Mouse (Mus musculus): ENCODE results near the gene Rnf19b.

The Rnf19b gene

GRCm38 (mm10) chr4:129034706-129035660 lies 23.1 kb upstream of the Rnf19b start:
- DNase-seq (ENCODE audit: low read depth), result peak; percentile 97

DNA sequence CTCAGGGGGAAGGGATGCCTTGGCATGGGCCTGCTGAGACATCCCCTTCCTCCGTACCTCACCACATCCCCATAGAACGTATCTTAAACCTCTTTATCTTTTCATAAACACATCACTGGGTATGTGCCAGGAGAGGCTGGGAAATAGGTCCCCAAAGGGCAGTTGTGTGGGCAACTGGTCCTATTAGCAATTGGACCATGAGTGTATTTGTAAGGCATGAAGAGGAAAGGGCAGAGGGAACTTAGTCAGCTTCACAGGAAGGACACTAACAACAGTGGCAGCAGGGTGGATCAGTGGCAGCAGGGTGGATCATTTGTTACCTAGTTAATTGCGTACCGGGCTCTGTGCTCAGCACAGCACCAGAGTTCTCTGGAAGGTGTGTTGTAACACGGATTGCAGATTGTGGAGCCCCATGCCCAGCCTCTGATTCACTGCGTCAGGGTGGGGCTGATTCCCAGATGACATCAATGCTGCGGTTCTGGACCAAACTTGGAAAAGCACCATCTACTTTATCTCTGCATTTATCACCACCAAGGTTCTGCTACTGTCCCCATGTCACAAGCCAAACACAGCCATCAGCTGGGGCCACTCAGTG lies 22.1 kb upstream of the Rnf19b start:
- peak; percentile 57 for DNase-seq (ENCODE audit: low read depth)

DNA sequence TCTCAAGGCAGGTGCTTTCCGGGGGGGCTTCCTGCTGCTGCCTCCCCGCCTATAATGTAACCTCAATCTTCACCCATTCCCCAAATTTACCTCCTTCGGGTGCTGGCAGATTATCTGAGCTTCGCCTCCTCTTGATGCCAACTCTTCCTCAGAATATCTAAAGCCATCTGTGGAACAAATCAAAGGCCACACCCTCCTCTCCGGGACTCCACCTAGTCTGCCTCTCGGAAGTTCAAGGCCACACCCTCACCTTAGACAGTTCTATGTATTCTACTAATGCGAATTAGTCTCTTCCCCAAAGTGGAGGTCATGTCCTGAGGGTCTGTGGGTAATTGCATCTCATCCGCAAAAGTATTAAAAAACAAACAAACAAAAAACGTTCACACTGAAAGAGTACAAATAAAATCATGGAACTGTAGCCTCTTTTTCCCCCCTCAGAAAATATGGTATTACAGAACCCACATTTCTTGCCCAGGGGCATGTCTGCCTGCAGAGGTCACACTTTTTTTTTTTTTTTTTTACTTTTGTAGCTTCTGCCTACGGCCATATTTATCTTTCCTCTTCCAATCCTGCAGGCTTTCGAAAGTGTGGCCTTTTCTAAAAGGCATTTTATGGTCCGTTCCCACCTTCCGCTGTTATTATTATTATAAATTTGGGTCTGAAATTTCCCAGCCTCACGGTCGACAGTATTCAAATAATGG lies 10.2 kb upstream of the Rnf19b start:
- no peak for DNase-seq (ENCODE audit: low read depth)

DNA sequence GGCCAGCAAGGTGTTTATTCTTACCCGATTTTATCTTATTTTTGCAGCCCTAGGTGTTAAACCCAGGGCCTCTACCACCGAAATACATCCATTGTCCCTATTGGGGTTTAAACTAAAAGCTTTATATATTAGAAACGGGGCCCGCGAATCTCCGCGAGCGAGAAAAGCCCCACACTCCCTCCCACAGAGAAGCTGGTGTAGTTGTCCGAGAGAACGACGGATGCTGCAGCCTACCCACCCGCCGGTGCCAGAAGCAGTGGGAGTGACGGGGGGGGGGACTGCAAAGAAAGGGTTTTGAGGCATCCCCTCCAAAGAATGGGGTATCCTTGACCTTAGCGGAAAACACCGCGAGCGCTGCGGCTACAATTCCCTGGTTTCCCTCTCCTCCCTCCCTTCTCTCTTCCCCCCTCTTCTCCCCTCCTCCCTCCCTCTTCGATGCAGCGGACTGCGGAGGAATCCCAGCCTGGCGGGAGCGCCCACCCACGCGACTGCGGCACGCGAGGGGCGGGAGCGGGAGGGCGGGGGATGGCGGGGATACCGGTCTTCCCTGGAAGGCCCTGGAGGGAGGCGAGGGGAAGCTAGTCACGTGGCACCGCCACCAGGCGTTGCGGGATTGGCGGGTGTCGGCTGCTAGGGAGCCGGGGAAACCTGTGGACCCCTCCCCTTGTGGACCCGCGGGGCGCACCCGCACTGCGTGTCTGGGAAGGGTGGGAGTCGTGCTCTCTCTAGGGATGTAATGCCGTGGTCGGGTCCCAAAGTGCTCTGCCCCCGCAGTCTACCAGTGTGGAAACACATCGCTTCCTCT lies 9.4 kb upstream of the Rnf19b start:
- DNase-seq (ENCODE audit: low read depth), result no peak

DNA sequence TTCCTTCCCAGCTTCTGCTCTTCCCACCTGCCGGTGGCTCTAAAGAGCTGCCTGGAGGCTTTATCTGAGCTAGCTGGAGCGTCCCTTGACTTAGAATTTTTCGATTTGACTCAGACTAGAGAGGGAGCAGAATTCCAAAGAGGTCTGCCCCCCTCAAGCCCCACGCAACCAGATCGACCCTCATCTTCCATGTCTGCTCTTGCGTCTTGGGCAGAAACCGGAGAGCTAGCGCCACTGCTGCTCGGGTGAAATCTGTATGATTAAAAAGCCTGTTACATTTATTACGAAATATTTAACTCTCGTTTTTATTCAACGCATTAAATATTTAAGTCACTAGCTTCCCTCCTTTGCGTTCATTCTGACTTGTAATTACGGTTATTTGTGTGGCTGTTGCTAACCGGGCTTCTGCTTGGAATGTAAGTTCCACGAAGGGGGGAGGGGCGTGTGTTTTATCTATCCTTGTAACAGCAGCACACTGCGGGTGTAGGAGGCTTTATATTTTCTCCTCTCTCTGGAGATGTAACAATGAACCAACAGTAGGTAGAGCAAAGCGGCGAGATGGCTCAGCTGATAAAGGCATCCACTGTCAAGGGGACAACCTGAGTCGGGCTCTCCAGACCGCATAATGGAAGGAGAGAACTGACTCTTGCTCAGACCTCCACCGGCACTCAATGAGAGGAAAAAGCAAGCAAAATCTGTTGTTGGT lies 8.6 kb upstream of the Rnf19b start:
- DNase-seq (ENCODE audit: low read depth), result no peak

GRCm38 (mm10) chr4:129050365-129050764 lies 7.7 kb upstream of the Rnf19b start:
- no peak for DNase-seq (ENCODE audit: low read depth)

- no peak for DNase-seq (ENCODE audit: low read depth)
Observed at GRCm38 (mm10) chr4:129050901-129051417, 7.1 kb upstream of the Rnf19b start.

DNA sequence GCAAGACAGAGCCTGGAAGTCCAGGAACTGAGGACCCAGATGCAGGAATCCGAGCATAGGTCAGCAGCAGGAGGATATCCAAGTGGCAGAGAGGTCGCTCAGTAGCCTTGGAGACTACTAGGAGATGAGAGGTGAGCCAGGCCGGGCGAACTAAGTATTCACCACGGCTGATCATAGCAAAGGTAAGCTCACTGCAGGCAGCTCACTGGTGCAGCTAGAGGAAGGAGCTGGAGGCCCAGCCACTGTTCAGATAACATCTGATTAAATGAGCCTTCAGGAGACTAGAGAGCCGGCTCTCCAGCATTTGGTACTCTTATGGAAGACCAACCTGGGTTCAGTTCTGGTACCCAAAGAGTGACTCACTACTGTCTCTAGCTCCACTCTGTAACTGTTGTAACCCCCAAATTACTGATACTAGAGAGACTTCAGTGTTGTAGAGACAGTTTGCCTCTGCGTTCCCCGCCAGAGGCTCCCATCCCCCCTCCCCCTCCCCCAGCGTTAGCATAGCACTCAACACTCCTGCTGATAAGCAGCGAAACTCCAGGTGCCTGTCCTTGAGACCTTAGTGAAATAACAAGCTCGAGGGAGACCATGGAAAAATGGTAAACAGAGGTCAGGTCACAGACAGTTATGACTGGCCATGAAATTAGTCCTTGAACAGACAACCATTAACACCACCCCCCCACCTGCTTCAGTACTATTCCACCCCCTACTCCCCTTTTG lies 6.4 kb upstream of the Rnf19b start:
- no peak for DNase-seq (ENCODE audit: low read depth)

DNA sequence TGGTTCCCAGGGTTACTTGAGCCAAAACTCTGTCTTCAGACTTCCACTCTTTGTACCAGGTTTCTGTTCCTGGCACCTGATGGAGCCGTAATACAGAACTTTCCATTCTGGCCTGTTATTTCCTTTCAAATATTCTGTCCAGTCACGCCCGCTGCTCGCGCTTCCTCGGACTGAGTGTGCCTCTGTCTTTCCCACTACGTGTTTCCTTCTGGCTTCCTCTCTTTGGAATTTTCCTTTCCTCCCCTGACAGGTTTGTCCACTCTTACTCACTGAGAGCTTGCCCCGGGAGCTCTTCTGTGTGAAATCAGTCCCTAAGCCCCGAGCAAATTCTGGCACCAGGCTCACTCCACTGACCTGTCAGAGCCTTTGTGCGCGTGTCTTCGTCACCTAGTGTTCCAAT lies 3.3 kb upstream of the Rnf19b start:
- DNase-seq (ENCODE audit: low read depth), result no peak

GRCm38 (mm10) chr4:129055562-129055961 lies 2.5 kb upstream of the Rnf19b start:
- DNase-seq (ENCODE audit: low read depth), result no peak

DNA sequence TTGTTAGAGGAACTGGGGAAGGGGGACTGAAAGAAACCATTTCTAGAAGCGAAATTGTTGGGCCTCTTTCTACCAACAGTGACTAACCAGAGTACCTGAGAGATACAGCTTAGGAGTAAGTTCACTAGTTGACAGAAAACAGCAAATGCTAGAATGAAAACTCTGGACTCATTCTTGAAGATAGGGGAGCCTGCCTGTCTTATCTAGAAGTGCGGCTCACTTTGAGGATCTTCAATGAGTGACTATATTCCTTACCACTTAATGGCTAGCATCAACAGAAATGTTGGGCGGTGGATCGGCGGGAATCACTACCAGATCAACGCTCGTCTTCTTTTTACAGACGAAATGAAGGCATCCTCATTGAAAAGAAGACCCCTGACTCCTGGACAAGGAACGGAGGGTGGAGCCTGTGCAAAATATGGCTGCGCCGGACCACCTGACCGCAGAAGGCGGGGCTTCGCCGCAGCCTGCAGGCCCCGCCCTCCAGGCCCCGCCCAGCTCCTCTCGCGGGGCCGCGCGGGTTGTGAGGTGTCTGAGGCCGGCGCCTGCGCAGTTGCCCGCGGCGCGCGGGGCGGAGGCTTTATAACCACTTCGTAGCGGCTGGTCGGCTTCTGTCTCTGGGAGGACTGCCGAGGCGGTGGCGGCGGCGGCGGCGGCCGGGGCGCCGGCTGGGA lies 401 bp upstream of the Rnf19b start:
- DNase-seq (ENCODE audit: low read depth), result peak; percentile 80

GRCm38 (mm10) chr4:129059125-129059551 lies 1.1 kb downstream of the Rnf19b start:
- no peak for DNase-seq (ENCODE audit: low read depth)

DNA sequence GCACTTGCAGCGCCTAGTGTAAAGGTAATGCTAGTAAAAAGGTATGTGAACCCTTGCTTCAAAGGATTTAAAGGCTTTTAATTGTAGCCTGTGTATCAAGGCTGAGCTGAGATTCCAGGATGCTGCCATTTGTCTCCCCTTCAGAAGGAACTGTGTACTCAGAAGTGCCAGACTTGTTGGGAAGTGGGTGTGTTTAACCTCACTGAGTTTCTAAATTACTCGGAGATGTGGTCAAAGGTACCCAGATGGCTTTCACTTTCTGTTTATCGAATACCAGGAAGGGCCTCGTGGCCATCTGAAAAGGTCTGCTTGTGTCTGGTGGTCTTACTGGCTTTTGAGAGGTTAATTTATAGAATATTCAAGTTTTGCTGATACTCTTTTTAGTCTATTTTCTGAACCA lies 1.9 kb downstream of the Rnf19b start:
- DNase-seq (ENCODE audit: low read depth), result no peak

GRCm38 (mm10) chr4:129061486-129061885 lies 3.4 kb downstream of the Rnf19b start:
- no peak for DNase-seq (ENCODE audit: low read depth)

- no peak for DNase-seq (ENCODE audit: low read depth)
Observed at GRCm38 (mm10) chr4:129062281-129063075, 4.4 kb downstream of the Rnf19b start.

- DNase-seq (ENCODE audit: low read depth), result no peak
Observed at GRCm38 (mm10) chr4:129065688-129066236, 7.7 kb downstream of the Rnf19b start.

DNA sequence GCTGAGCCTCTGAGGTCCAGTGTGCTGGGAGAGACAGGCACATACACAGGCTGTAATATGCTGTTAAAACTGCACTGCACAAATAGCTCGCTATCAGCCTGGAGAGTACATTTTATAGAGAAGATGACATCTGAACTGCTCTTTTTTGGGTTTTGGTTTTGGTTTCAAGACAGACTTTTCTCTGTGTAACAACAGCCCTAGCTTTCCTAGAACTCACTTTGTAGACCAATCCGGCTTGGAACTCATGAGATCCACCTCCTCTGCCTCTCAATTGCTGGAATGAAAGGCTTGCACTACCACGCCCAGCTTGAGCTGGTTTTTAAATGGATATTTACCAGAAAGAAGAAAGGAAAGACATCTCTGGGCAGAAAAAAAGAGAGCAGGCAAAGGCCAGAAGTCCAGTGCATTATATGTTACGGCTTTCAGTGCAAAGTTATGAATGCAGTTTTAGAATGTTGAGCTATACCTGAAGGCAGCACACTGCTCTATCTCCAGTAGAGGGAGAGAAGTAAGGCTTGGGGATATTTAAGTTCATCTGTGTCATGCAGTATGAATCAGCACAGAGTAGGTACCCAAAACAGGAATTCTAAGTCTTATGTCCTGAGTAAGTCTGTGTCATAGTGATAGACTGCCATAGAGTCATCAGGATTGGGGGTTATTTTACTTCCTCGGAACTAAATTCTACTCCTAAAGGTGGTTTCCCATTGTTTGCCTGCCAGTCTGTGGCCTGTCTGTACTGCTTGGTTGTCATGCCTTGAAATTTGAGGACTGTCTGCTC lies 9.8 kb downstream of the Rnf19b start:
- DNase-seq (ENCODE audit: low read depth), result peak; percentile 49

GRCm38 (mm10) chr4:129068848-129069247 lies 10.8 kb downstream of the Rnf19b start:
- no peak for DNase-seq (ENCODE audit: low read depth)

Data from fibroblast of lung, adult 2 months (primary cell).